Comparison of ENCODE assay signal across 1 mouse cellular context in the genomic region with DNA sequence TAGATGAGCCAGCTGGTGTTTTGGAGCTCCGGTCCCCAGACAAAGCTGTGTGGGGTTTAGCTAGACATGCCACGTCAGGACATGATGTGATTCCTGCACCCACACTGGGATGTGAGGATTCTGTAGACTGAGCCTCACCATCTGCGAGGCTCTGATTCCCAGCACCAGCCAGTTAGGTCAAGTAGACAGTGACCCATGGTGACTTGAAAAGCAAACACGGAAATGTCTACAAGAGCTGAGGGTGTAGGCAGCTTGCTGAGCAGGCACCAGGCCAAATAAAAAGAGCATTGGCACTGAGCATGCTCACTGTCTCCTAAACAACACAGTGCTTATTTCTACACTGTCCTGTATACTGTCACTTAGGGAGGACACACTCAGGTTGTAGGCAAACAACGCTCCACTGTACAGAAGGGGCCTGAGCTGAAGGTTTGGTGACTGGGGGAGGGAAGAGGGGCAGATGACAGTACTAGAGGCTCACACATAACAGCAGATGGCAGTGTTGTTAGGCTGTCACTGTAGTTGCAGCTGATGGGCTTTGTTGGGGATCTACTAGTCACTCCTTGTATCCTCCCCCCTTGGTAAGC.
A peak's percentile ranks its signal among the peaks of the same experiment; 100 is the strongest.
TF ChIP-seq lines count a peak whose summit lies in the region.

No protein-coding gene starts in this region.

TF ChIP-seq in MEL, 35 proteins besides CTCF, POLR2A, EP300 and RAD21:
- TF ChIP-seq ELF1 (IDR thresholded peaks at IDR 0.05; ENCODE audit: low read depth, low read length) = no peak
- no peak for TF ChIP-seq BHLHE40 (IDR thresholded peaks at IDR 0.05; ENCODE audit: borderline replicate concordance, low read depth, low read length)
- no peak for TF ChIP-seq MXI1 (IDR thresholded peaks at IDR 0.05; ENCODE audit: low read depth, low read length)
- 0 out of 2 replicates have a peak, but pooled peaks have one; percentile 23 for TF ChIP-seq SIN3A (IDR thresholded peaks at IDR 0.05; ENCODE audit: low read length)
- peak; percentile 57 for TF ChIP-seq SMC3 (IDR thresholded peaks at IDR 0.05; ENCODE audit: low read depth, low read length)
- no peak for TF ChIP-seq TAL1 (IDR thresholded peaks at IDR 0.05; ENCODE audit: low read length)
TF ChIP-seq in MEL: peak in this region for 2.
